Mouse (Mus musculus) left cerebral cortex, adult 2 months (tissue): ENCODE results near the gene Lats2. TPM values are rescaled to one million over a fixed set of nuclear protein-coding genes. Genes with fewer than 3 reads are reported as not detected.

Source experiments
- DNase-seq, 2 experiments: peaks; one replicate each; pipeline ENCODE4 v3.0.0; 2021 to 2022; ENCODE audit warnings: low spot score in 2 of 2, mixed read lengths in 1 of 2; ENCODE audit errors: extremely low spot score in 1 of 2
- H3K27ac ChIP-seq: fragments of 200-600 bp; 2 replicates; pipeline ENCODE4 v1.8.1; 2022
- H3K4me3 ChIP-seq: fragments of 200-600 bp; 2 replicates; pipeline ENCODE4 v1.8.1; 2022
- CTCF ChIP-seq: fragments of 200-600 bp; IDR thresholded peaks from 2 replicates; pipeline ENCODE4 v1.8.1; 2022; ENCODE audit warnings: antibody characterized with exemption, mild to moderate bottlenecking, moderate library complexity
- intact Hi-C: fragments of 180-260 bp; cut with DNase I; formaldehyde crosslinking; loops from one replicate; pipeline ENCODE4 v1.15.1; 2025
- total RNA-seq, 2 experiments: library from RNA; stranded (reverse); gene quantifications; 2 replicates each; pipeline ENCODE4 v1.2.3; 2021

The Lats2 gene
- total RNA-seq, 2 experiments from 2014 or later: 17.0 to 22.2 TPM

DNA sequence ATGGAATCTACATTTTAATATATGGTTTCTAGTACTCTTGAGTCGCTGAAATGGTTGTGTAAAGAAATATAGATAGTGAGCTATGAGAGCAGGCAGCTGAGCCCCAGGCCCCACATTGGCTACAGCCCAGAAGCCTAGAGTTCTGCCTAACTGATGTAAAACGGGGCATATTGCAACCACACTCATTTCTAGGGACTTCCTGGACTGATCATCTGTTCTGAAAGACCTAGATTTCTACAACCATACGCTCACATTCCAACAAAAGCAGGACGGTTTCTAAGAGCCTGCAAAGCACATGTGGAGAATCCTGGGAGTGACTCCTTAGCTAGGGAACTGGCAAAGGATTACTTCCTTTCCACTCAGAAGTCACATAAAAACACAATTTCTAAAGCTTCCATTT lies 22.0 kb downstream of the Lats2 start:
- no peak overlapping the region for H3K27ac ChIP-seq
- no peak overlapping the region for H3K4me3 ChIP-seq
- no peak for TF ChIP-seq CTCF
- DNase-seq: no peak
- intact Hi-C loops: no loop called here

GRCm38 (mm10) chr14:57732668-57733293 lies 25.4 kb downstream of the Lats2 start:
- Histone ChIP-seq H3K27ac (no peak overlapping the region), H3K4me3 (no peak overlapping the region)
- intact Hi-C loops: no loop called here
- no peak for TF ChIP-seq CTCF
- no peak for DNase-seq

GRCm38 (mm10) chr14:57730527-57730926 lies 27.7 kb downstream of the Lats2 start:
- Histone ChIP-seq H3K27ac (peak overlapping the region; percentile 65; the same call in 1 of the 2 replicates), H3K4me3 (no peak overlapping the region)
- DNase-seq: no peak
- TF ChIP-seq CTCF: no peak
- intact Hi-C loops: no loop called here

GRCm38 (mm10) chr14:57729975-57730499 lies 28.2 kb downstream of the Lats2 start:
- no peak overlapping the region for H3K4me3 ChIP-seq
- TF ChIP-seq CTCF: no peak
- peak overlapping the region; percentile 65; the same call in 1 of the 2 replicates for H3K27ac ChIP-seq
- intact Hi-C loops: no loop called here
- peak in 1 of 2 experiments; percentile 15 for DNase-seq

DNA sequence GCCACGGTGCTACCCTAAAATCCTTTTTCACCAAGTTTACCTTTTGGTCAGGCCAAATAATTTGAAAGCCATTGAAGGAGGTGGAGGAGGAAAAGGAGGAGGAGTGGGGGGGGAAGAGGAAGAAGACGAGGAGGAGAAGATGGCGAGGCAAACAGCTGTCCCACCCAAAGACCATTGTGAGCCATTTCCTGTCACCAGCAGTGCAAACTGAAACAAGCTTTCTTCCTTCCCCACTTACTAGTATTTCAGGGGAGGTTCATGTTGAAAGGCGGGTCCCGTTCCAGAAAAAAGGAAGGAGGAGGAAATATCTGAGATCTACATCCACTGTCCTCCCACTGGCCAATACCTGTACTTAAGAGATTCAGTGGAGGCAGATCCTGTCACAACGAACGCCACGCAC lies 28.8 kb downstream of the Lats2 start:
- H3K4me3 ChIP-seq: no peak overlapping the region
- intact Hi-C loops: no loop called here
- no peak for DNase-seq
- no peak for TF ChIP-seq CTCF
- H3K27ac ChIP-seq: no peak overlapping the region; the same call in 1 of the 2 replicates

- TF ChIP-seq CTCF: peak; percentile 29
- Histone ChIP-seq H3K4me3 (no peak overlapping the region), H3K27ac (no peak overlapping the region)
- intact Hi-C loops: no loop called here
- no peak for DNase-seq
Measured at GRCm38 (mm10) chr14:57726172-57726571, 32.0 kb downstream of the Lats2 start.

DNA sequence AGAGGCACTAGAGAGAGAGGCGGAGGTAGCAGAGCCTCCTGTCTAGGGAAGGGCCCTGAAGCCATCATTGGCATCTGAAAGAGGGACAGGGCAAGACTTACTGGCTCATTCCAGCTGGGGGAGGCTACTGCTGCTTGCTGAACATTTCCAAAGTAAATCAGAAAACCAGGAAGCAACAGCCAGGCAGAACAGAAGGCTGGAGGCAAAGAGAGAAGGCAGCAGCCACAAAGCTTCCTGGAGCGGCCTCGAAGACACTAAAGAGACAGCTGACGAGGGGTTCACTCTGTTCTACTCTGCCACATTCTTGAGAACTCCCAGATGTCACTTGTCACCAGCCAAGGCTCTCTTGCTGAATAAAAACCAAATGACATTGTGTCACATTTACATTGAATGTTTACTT lies 33.7 kb downstream of the Lats2 start:
- Histone ChIP-seq H3K4me3 (no peak overlapping the region), H3K27ac (peak overlapping the region; percentile 50; the same call in 1 of the 2 replicates)
- no peak for DNase-seq
- TF ChIP-seq CTCF: no peak
- intact Hi-C loops: no loop called here

DNA sequence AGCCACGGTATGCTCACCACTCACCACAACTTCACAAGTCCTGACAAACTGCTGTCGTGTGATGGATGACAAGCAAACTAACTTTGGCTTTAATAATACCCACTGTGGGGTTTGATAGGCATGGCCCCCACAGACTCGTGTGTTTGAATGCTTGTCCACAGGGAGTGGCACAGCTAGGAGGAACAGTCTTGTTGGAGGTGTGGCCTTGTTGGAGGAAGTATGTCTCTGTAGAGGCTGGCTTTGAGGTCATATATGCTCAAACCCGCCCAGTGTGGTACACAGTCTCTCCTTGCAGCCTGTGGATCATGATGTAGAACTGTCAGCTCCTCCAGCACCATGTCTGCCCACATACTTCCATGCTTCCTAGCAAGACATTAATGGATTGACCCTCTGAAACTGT lies 39.9 kb downstream of the Lats2 start:
- TF ChIP-seq CTCF: no peak
- no peak for DNase-seq
- intact Hi-C loops: no loop called here
- Histone ChIP-seq H3K4me3 (no peak overlapping the region), H3K27ac (no peak overlapping the region)

DNA sequence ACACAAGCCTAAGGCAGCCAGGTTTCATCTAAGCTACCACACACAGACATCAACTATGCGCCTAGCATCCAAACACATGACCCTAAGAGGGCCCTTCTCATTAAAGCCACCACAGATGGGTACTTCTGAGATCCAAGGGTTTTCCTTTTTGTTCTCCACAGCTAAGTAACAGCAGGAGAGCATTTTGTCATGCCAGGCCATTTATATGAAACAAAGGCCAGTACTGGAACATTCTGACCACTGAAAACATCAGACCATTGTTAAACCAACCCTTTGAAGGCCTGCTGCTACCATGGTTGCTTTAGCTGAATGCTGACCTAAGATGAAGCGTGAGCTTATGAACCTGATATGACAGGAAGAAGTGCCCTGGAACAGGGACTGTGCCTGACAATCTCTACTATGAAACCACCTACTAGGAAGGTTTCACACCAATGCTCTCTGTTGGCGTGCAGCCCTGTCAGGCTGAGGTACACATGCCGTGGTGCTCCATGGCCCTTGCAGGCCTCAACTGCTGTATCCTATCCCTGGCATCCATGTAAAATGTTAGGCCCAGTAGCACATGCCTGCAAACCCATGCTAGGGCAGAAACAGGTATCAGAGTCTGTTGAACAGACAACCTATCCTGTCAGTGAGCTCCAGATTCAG lies 41.5 kb downstream of the Lats2 start:
- no peak for DNase-seq

GRCm38 (mm10) chr14:57712884-57713283 lies 45.3 kb downstream of the Lats2 start:
- DNase-seq: no peak
- Histone ChIP-seq H3K27ac (no peak overlapping the region), H3K4me3 (no peak overlapping the region)
- no peak for TF ChIP-seq CTCF
- intact Hi-C loops: no loop called here

More for the DNA sequence above, 41.5 kb downstream of the Lats2 start:
- intact Hi-C loops: no loop called here
- no peak for TF ChIP-seq CTCF
- H3K27ac ChIP-seq: no peak overlapping the region
- H3K4me3 ChIP-seq: no peak overlapping the region

- no peak overlapping the region for H3K4me3 ChIP-seq
- no peak for TF ChIP-seq CTCF
- intact Hi-C loops: no loop called here
- H3K27ac ChIP-seq: no peak overlapping the region
- no peak for DNase-seq
Measured at GRCm38 (mm10) chr14:57711059-57711458, 47.1 kb downstream of the Lats2 start.

DNA sequence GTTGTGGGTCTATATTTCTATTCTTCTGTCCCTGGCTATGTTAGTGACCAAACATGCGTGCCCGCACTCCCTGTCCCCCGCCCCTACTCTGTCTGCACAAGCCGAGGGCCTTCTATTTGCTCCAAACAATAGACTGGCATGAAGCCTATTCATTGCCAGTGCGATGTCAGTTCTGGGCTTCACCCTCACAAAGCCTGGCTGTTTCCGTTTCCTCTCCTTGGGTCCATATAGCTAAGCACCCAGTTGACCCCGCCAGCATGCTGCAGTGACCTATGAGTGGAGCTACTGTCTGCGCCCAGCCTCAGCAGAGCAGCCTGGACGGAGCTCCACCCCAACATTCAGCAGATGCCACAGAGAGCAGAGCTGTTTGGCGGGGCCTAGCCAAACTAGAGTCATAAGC lies 49.0 kb downstream of the Lats2 start:
- no peak for DNase-seq
- intact Hi-C loops: no loop called here
- Histone ChIP-seq H3K4me3 (no peak overlapping the region), H3K27ac (no peak overlapping the region)
- TF ChIP-seq CTCF: no peak

- H3K27ac ChIP-seq: no peak overlapping the region
- intact Hi-C loops: no loop called here
- no peak for TF ChIP-seq CTCF
Measured at GRCm38 (mm10) chr14:57708580-57708979, 49.6 kb downstream of the Lats2 start.

More at GRCm38 (mm10) chr14:57708580-57708979, 49.6 kb downstream of the Lats2 start:
- no peak for DNase-seq
- H3K4me3 ChIP-seq: no peak overlapping the region
